Mouse (Mus musculus) stomach, embryonic 14.5 days (tissue): ENCODE results near the gene Rbfox3. TPM values are rescaled to one million over a fixed set of nuclear protein-coding genes. Genes with fewer than 3 reads are reported as not detected.

Source experiments
- ATAC-seq: fragments of 200-750 bp; cut with Nextera tagmentation; 2 replicates; pipeline ENCODE4 v1.8.0; 2017; ENCODE audit warnings: low read depth, moderate TSS enrichment; ENCODE audit not compliant: insufficient number of reproducible peaks, insufficient read depth, low FRiP score
- H3K27ac ChIP-seq: fragments of 300-500 bp; sonication (generic); 2 replicates; pipeline ENCODE4 v1.5.1; 2014; ENCODE audit warnings: mild to moderate bottlenecking, low read length, moderate library complexity, mixed read lengths
- H3K27me3 ChIP-seq: fragments of 300-500 bp; sonication (generic); 2 replicates; pipeline ENCODE4 v1.6.1; 2014; ENCODE audit warnings: low read length, control low read depth, mixed read lengths; ENCODE audit not compliant: control insufficient read depth, insufficient read depth
- H3K36me3 ChIP-seq: fragments of 300-500 bp; sonication (generic); 2 replicates; pipeline ENCODE4 v1.6.1; 2014; ENCODE audit warnings: mild to moderate bottlenecking, control low read depth, low read length, moderate library complexity, mixed read lengths; ENCODE audit not compliant: control insufficient read depth, insufficient read depth
- H3K4me1 ChIP-seq: fragments of 300-500 bp; sonication (generic); 2 replicates; pipeline ENCODE4 v1.6.1; 2014; ENCODE audit warnings: low read length, control low read depth, mixed read lengths; ENCODE audit not compliant: control insufficient read depth, insufficient read depth
- H3K4me2 ChIP-seq: fragments of 300-500 bp; sonication (generic); replicated peaks from 2 replicates; pipeline ENCODE4 v1.6.1; 2014; ENCODE audit warnings: low read depth, low read length, control low read depth
- H3K4me3 ChIP-seq: fragments of 300-500 bp; sonication (generic); 2 replicates; pipeline ENCODE4 v1.5.1; 2014; ENCODE audit warnings: low read depth, low read length, control low read depth
- H3K9ac ChIP-seq: fragments of 300-500 bp; sonication (generic); replicated peaks from 2 replicates; pipeline ENCODE4 v1.6.1; 2014; ENCODE audit warnings: low read depth, mild to moderate bottlenecking, control low read depth, low read length, moderate library complexity, mixed read lengths
- H3K9me3 ChIP-seq: fragments of 300-500 bp; sonication (generic); 2 replicates; pipeline ENCODE4 v1.6.1; 2016; ENCODE audit warnings: low read depth, low read length, control low read depth; ENCODE audit not compliant: control insufficient read depth
- WGBS: fragments of 180-500 bp; shearing (Covaris S2); extraction: QIAGEN DNeasy Blood & Tissue Kit; methylation state at CpG from one replicate; pipeline ENCODE4 v1.1.7; 2014; 5-methylcytosine and 5-hydroxymethylcytosine counted together
- polyA plus RNA-seq: library from polyadenylated mRNA; unstranded; fragments of >200 nt; fragmentation: Nextera tagmentation; extraction: Ambion mirVana; gene quantifications from 2 replicates; pipeline ENCODE4 v1.2.1, GENCODE M21; 2014

The Rbfox3 gene
- polyA plus RNA-seq, 1 experiment from 2014 or later: 1.2 TPM

DNA sequence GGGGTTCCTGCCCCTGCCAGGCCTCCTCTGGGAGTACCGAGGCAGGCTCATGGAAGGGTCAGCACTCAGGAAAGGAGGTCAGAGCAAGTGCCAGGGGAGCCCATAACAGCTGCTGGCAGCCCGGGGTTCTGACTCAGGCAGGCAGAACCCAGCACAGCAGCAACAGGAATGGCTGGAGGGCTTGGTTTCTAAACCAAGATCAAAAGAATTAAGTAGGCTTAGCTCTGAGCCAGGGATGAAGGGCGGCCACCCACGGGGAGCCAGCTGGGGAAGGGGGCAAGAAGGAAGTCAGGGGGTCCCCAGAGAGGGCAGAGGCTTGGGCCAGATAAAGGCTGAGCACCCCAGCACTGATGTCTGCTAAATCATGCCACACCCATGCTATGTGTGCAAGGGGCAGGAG, 356.9 kb downstream of the Rbfox3 start:
- 15% methylated on average over 4 of the region's 4 CpGs for WGBS
- Histone ChIP-seq H3K9ac (no peak overlapping the region), H3K27me3 (no peaks in the 10 kb centered on the region), H3K27ac (no peak overlapping the region), H3K9me3 (no peaks in the 10 kb centered on the region), H3K4me2 (no peak overlapping the region), H3K4me1 (peaks cover 7% of the 10 kb centered on the region; the same call in 1 of the 2 replicates), H3K36me3 (no peaks in the 10 kb centered on the region), H3K4me3 (no peak overlapping the region)
- ATAC-seq: no peak

DNA sequence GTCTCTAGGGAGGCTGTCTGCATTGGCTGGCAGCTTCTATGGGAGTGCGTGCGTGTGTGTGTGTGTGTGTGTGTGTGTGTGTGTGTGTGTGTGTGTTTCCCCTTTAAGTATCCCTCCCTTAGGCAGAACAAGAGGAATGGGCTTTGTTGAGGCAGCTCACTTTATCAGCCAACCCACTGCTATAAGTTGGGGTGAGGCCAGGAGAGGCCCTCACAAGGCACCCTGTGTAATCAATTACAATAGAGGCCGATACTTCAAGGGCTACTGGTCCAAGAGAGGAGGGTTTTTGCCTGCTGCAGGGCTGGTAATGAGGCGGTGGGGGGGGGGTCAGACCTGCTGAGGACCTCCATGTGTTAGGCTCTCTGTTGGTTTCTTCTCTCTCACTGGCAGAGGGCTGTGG, 357.5 kb downstream of the Rbfox3 start:
- Histone ChIP-seq H3K4me1 (peaks cover 7% of the 10 kb centered on the region; the same call in 1 of the 2 replicates), H3K9me3 (no peaks in the 10 kb centered on the region), H3K4me3 (no peak overlapping the region), H3K9ac (no peak overlapping the region), H3K36me3 (no peaks in the 10 kb centered on the region), H3K4me2 (no peak overlapping the region), H3K27me3 (no peaks in the 10 kb centered on the region), H3K27ac (no peak overlapping the region)
- WGBS: 30% methylated on average over 4 of the region's 4 CpGs
- no peak for ATAC-seq

DNA sequence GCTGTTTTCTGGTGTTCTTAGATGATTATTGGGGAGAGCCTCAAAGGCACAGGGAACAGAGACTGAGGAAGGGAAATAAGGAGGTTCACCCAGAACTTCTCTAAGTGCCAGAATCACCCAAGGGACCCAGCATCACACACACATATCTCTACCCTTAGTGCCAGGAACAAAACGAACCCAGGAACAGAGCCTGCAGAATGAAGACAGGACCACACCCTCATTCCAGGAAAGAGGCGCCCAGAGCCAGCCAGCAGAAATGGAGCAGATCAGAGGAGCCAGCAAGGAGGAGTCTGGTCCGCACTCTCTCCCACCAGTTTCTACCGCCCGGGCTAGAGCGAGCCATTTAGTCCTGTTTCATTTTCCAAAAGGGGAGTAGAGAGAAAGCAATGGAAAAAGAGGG, 358.4 kb downstream of the Rbfox3 start:
- no peak for ATAC-seq
- H3K9me3 ChIP-seq: no peaks in the 10 kb centered on the region
- WGBS: 45% methylated on average over 6 of the region's 6 CpGs
- peaks cover 7% of the 10 kb centered on the region; the same call in 1 of the 2 replicates for H3K4me1 ChIP-seq
- no peaks in the 10 kb centered on the region for H3K36me3 ChIP-seq
- no peak overlapping the region for H3K9ac ChIP-seq
- no peak overlapping the region for H3K4me2 ChIP-seq
- no peaks in the 10 kb centered on the region for H3K27me3 ChIP-seq
- H3K4me3 ChIP-seq: no peak overlapping the region
- no peak overlapping the region for H3K27ac ChIP-seq

DNA sequence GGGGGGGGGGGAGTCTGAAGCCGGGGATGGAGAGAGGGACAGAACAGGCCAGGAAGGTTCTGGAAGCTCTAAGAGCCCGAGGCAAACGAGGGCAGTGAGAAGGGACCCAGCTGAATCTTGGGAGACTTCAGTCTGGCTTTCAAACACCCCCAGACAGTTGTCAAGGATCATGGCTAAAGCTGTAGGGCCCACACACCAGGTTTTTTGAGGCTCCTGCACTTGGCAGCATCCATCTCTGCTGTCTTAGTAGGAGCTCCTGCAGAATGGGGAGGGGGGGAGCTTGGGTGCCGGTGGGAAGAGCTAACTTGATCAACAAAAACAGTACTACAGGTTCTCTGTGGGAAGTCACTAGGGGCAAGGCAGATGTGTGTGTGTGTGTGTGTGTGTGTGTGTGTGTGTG, 358.9 kb downstream of the Rbfox3 start:
- H3K4me3 ChIP-seq: no peak overlapping the region
- WGBS: 57% methylated on average over 4 of the region's 4 CpGs
- no peak overlapping the region for H3K27ac ChIP-seq
- H3K36me3 ChIP-seq: no peaks in the 10 kb centered on the region
- ATAC-seq: no peak
- H3K9me3 ChIP-seq: no peaks in the 10 kb centered on the region
- peaks cover 7% of the 10 kb centered on the region; the same call in 1 of the 2 replicates for H3K4me1 ChIP-seq
- no peak overlapping the region for H3K9ac ChIP-seq
- H3K4me2 ChIP-seq: no peak overlapping the region
- no peaks in the 10 kb centered on the region for H3K27me3 ChIP-seq

DNA sequence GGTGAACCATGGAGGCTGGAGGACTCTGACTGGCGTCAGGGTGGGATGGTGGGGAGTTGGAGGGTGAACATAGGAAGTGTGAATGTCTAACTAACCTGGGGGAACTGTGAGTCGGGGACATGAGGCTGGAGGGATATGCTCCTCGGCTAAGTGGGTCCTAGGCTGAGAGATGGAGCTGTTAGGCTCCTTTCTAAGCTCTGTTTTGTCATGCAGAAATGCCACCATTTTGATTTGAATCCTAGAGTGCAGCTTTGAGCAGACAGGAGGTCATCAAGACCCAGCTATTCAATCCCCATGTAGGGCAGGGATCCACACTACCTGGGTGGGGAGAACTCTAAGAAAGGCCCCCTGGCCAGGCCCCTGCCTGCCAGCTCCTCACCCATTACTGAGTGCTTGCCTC, 359.7 kb downstream of the Rbfox3 start:
- no peak overlapping the region for H3K9ac ChIP-seq
- H3K27ac ChIP-seq: no peak overlapping the region
- no peak overlapping the region for H3K4me3 ChIP-seq
- H3K4me2 ChIP-seq: no peak overlapping the region
- no peak for ATAC-seq
- H3K9me3 ChIP-seq: no peaks in the 10 kb centered on the region
- no peaks in the 10 kb centered on the region for H3K27me3 ChIP-seq
- no peaks in the 10 kb centered on the region for H3K36me3 ChIP-seq
- 59% methylated on average over 3 of the region's 3 CpGs for WGBS
- peaks cover 7% of the 10 kb centered on the region; the same call in 1 of the 2 replicates for H3K4me1 ChIP-seq

DNA sequence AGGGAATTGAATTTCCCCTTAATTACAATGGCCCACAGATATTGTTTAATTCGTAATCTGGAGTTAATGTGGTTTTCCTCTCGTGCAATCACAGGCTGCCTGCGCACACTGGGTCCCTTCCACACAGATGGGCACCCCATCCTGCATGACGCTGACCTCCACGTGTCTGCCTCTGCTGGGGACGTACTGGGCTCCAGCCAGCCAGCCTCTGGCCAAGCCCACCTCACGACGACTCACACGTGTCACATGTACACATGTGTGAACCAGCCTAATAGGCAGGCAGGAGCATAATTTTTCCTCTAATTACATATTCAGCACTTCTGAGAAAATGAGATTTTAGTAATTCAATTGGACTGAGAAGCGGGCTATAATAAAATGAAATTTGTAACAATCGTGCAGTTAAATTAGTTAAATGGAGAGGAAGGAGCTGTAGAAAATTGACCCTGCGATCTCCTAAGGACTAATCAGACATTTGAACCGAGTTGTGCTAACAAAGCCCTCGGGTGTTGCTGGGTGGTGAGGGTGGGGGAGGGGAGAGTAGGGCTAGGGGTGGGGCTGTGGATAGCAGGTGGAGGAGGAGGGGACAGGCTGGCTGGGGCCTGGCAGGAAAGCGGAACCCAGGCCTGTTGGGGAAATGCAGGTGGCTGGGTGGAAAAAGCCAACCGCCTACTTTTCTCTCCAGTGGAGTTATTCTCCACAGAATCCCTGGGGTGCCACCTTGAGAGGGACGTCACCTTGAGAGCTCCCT, 360.4 kb downstream of the Rbfox3 start:
- Histone ChIP-seq H3K36me3 (no peaks in the 10 kb centered on the region), H3K4me3 (no peak overlapping the region), H3K9ac (no peak overlapping the region), H3K4me1 (peaks cover 7% of the 10 kb centered on the region; the same call in 1 of the 2 replicates), H3K9me3 (no peaks in the 10 kb centered on the region), H3K27ac (no peak overlapping the region; the same call in 1 of the 2 replicates), H3K4me2 (no peak overlapping the region), H3K27me3 (no peaks in the 10 kb centered on the region)
- peak; percentile 60 for ATAC-seq
- WGBS: 43% methylated on average over 17 of the region's 17 CpGs

DNA sequence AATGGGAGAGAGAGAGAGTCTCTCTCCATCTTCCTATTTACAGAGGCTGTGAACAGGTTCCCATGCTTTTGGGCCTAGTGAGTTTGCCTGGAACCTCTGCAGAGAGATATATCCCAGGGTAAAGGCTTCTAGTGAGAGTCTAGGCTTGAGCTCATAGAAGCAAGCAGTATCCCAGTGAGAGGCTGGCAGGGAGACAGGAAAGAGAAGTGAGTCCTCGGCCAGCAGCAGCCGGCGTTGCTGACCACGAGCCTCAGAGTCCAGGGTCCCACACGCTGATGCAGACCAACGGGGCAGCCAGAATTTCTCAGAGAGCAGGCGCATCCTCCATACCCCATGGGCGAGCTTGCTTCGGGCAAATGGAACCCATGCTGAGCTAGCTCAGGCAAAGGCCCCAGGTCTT, 363.2 kb downstream of the Rbfox3 start:
- WGBS: 85% methylated on average over 9 of the region's 9 CpGs
- peaks cover 7% of the 10 kb centered on the region; the same call in 1 of the 2 replicates for H3K4me1 ChIP-seq
- ATAC-seq: no peak

DNA sequence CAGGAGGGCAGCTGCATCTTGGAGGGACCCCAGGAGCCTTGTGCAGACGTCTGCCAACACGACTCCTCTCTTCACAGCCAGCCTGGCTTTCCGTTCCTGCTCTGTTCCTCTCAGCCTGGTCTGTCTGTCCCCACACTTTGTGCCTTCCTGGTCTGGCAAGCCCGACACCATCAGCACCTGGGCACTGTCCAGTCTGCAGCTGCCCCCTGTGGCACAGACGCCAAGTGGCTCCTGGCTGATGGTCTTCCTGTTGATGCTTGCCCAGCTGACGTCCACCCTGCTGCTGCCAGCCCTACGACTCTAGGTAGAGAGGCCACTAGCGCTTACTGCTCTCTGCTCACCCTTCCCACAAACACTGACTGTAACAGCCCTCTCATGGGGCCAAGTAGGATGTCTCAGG, 365.1 kb downstream of the Rbfox3 start:
- Histone ChIP-seq H3K4me2 (no peak overlapping the region), H3K27me3 (no peaks in the 10 kb centered on the region), H3K9ac (no peak overlapping the region), H3K9me3 (no peaks in the 10 kb centered on the region), H3K4me3 (no peak overlapping the region), H3K27ac (no peak overlapping the region), H3K4me1 (no peaks in the 10 kb centered on the region), H3K36me3 (no peaks in the 10 kb centered on the region)
- no peak for ATAC-seq
- 76% methylated on average over 8 of the region's 8 CpGs for WGBS

More for the DNA sequence above, 363.2 kb downstream of the Rbfox3 start:
- no peaks in the 10 kb centered on the region for H3K9me3 ChIP-seq
- H3K36me3 ChIP-seq: no peaks in the 10 kb centered on the region
- no peak overlapping the region for H3K4me2 ChIP-seq
- no peak overlapping the region for H3K9ac ChIP-seq
- H3K4me3 ChIP-seq: no peak overlapping the region
- H3K27ac ChIP-seq: no peak overlapping the region
- no peaks in the 10 kb centered on the region for H3K27me3 ChIP-seq

DNA sequence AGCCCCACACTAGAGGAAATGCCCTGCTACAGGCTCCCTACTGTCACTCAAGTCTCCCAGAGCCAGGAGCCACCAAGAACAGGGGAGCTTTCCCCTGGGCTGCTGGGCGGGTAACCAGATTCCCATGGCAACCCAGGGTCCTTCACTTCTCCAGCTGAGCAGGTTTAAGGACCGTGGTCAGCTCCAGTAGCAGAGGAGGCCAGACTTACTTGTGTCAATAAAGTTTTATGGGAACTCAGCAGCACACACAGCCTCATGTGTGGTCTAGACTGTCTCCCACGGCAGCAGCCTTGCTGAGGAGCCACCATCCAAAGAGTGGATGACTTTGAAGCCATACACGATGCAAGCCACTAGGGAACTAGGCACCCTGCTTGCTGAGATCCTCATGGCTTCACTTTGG, 365.7 kb downstream of the Rbfox3 start:
- WGBS: 23% methylated on average over 4 of the region's 4 CpGs
- ATAC-seq: no peak

More for the DNA sequence above, 365.7 kb downstream of the Rbfox3 start:
- Histone ChIP-seq H3K4me2 (no peak overlapping the region), H3K36me3 (no peaks in the 10 kb centered on the region), H3K4me3 (no peak overlapping the region), H3K9ac (no peak overlapping the region), H3K27ac (no peak overlapping the region), H3K27me3 (no peaks in the 10 kb centered on the region), H3K4me1 (no peaks in the 10 kb centered on the region), H3K9me3 (no peaks in the 10 kb centered on the region)
